Mouse (Mus musculus): ENCODE measurements around the gene Ifitm3.

DNA sequence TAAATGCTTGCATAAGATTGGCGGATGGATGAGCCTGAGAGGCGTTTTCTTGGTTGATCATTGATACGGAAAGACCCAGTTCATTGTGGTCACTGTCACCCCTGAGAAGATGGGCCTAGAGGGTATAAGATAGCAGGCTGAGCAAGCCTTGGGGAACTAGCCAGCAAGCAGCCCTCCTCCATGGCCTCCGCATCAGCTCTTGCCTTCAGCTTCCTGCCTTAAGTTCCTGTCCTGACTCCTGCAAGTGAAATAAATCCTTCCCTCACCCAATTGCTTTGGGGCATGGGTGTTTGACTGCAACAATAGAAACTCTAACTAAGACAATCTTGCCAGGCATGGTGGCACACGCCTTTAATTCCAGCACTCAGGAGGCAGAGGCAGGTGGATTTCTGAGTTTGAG, 50.5 kb downstream of the Ifitm3 start:
- TF ChIP-seq CTCF (IDR thresholded peaks at IDR 0.05) (no peak), POLR2A (IDR thresholded peaks at IDR 0.05; ENCODE audit: insufficient read depth, low read depth, low read length) (no peak)

Measured in heart, adult 2 months (tissue).